Mouse (Mus musculus): ENCODE measurements at regions not wholly inside any gene's neighbourhood (a gene's known extent, or its start where the extent isn't known, plus 50 kb on each side); places are given as distances from the start of the nearest gene placed in this dataset.

DNA sequence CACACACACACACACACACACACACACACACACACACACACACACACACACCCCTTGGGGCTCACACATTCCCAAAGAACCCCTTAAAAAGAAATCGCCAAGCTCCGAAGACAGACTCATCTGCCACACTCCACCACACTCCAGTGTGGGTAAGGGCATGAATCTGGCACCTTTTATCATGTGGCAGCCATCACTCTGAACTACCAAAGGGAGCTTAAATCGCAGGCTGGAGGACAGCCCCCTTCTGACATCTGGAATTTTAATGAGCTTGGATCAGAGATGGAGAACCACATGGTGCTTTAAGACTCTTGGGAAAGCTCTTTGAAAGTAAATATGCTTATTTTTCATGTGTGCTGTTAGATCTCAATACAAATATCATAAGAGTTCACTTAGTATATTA lies 462.5 kb upstream of the Gm10131 start:
- TF ChIP-seq POLR2A (IDR thresholded peaks at IDR 0.05; ENCODE audit: borderline replicate concordance, extremely low read depth, insufficient read depth, insufficient read length, poor library complexity, severe bottlenecking) (no peak), CTCF (IDR thresholded peaks at IDR 0.05; ENCODE audit: borderline replicate concordance, extremely low read depth, insufficient read depth, insufficient read length) (no peak)

All from brain, embryonic 14.5 days (tissue).